Mouse (Mus musculus) heart, postnatal 25 days (tissue): ENCODE data around the gene Olfr108. TPM values are rescaled to one million over a fixed set of nuclear protein-coding genes. Genes with fewer than 3 reads are reported as not detected.

Experiments used
- DNase-seq: peaks from one replicate; pipeline ENCODE4 v3.0.0; 2022; ENCODE audit warnings: low spot score
- intact Hi-C: fragments of 180-260 bp; cut with DNase I; formaldehyde crosslinking; loops from one replicate; pipeline ENCODE4 v1.15.1; 2025
- total RNA-seq, 2 experiments: library from RNA; stranded (reverse); gene quantifications; 2 replicates each; pipeline ENCODE4 v1.2.3; 2021

The Olfr108 gene
- not detected for total RNA-seq

GRCm38 (mm10) chr17:37445180-37445579 lies at the start of gene Olfr108:
Olfr108 (plus strand) TSS chr17:37445480.
- intact Hi-C loops, result no loop called here
- no peak for DNase-seq

DNA sequence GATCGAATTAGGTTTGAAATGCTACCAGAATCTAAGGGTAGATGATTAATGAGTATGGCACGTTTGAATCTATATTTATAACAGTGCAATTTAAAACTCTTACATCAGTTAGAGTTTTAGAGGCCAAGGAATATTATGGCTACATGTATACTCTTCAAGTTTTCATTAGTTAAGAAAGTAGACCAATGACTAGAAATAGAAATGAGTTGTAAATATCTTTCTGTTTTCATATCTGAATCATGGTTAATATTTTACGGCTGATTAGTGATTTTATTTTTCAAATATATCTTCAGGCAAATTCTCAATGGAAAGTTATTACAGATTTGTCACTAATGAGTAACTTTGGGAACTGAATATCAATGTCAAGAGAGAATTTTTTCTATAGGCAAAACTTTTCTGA lies 46.4 kb upstream of the Olfr108 start, which contains the start of gene Olfr107:
Gene Olfr107 (plus strand): TSS at position 301 of the 400 bp plus-strand sequence.
- intact Hi-C loops, result no loop called here
- DNase-seq, result no peak

DNA sequence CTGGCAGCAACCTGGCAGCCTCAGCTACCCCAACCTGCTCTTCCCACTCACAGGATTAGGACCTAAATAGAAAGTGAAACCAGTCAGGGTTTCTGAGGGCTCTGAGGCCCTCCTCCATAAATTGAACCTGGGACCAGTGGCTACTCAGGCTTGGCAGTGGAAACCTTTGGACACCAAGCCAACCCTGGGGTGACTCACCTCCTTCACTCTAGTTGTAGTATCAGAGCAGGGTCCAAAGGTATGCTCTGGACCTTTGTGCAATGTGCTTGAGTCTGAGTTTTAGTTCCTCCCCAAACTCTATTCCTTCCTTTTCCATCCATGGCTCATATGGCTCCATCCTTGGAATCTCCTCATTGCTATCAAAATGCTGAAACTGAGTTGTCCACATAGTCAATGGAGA lies 31.9 kb upstream of the Olfr108 start:
- intact Hi-C loops, result no loop called here
- DNase-seq, result no peak

- intact Hi-C loops, result no loop called here
- no peak for DNase-seq
Observed at GRCm38 (mm10) chr17:37458616-37459015, 13.3 kb downstream of the Olfr108 start, which contains the start of gene Olfr109. Olfr109 (plus strand) TSS chr17:37458916.

GRCm38 (mm10) chr17:37483452-37483851 lies 38.2 kb downstream of the Olfr108 start, which contains the start of gene H2-M2:
H2-M2 (minus strand) TSS chr17:37483552.
- intact Hi-C loops, result no loop called here
- DNase-seq, result no peak

GRCm38 (mm10) chr17:37491930-37492518 lies 46.7 kb downstream of the Olfr108 start, which contains the start of gene Olfr110:
Olfr110 (plus strand) TSS chr17:37492468.
- intact Hi-C loops, result no loop called here
- DNase-seq, result no peak

Other genes with a start within 250 kb of the Olfr108 start
- gene Olfr94, start 244.5 kb upstream of the Olfr108 start, total RNA-seq, result not detected
- gene Olfr95, start 232.4 kb upstream of the Olfr108 start, total RNA-seq, result not detected
- gene Olfr96, start 225.3 kb upstream of the Olfr108 start, total RNA-seq, result not detected
- not detected for gene Olfr97, start 208.2 kb upstream of the Olfr108 start, total RNA-seq
- not detected for gene Olfr98, start 181.7 kb upstream of the Olfr108 start, total RNA-seq
- gene H2-M3, start 175.3 kb upstream of the Olfr108 start, total RNA-seq, result 1 to 10 TPM; 3.0 to 3.2 TPM
- gene Olfr99, start 162.0 kb upstream of the Olfr108 start, total RNA-seq, result not detected
- not detected for gene Olfr101, start 141.2 kb upstream of the Olfr108 start, total RNA-seq
- gene Olfr102, start 128.4 kb upstream of the Olfr108 start, total RNA-seq, result not detected
- gene Olfr103, start 105.8 kb upstream of the Olfr108 start, total RNA-seq, result not detected
- gene Olfr104-ps, start 85.9 kb upstream of the Olfr108 start, total RNA-seq, result not detected
- gene Olfr105-ps, start 66.4 kb upstream of the Olfr108 start, total RNA-seq, result not detected
- not detected for gene Olfr106-ps, start 55.1 kb upstream of the Olfr108 start, total RNA-seq
- gene Olfr107, start 46.3 kb upstream of the Olfr108 start, total RNA-seq, result not detected
- not detected for gene Olfr109, start 13.4 kb downstream of the Olfr108 start, total RNA-seq
- not detected for gene H2-M2, start 38.1 kb downstream of the Olfr108 start, total RNA-seq
- gene Olfr110, start 47.0 kb downstream of the Olfr108 start, total RNA-seq, result not detected
- not detected for gene Olfr111, start 62.5 kb downstream of the Olfr108 start, total RNA-seq
- not detected for gene Olfr112, start 124.0 kb downstream of the Olfr108 start, total RNA-seq
- gene Olfr113, start 132.2 kb downstream of the Olfr108 start, total RNA-seq, result not detected
- gene Olfr114, start 147.3 kb downstream of the Olfr108 start, total RNA-seq, result not detected
- gene Olfr115, start 181.6 kb downstream of the Olfr108 start, total RNA-seq, result not detected
- gene Olfr116, start 181.7 kb downstream of the Olfr108 start, total RNA-seq, result not detected
- gene Olfr117, start 218.3 kb downstream of the Olfr108 start, total RNA-seq, result not detected
- not detected for gene Olfr118, start 221.5 kb downstream of the Olfr108 start, total RNA-seq